Comparison of ENCODE assay signal across 26 mouse cellular contexts in genomic region chr2:156217786-156218185, GRCm38 (mm10). TPM values are rescaled to one million over a fixed set of nuclear protein-coding genes. Genes with fewer than 3 reads are reported as not detected.
DNase-seq lines count a peak whose midpoint lies in the region; ATAC-seq and TF ChIP-seq lines count a peak whose summit lies in the region.
"Had no signal": no experiment of that assay in that cellular context is flagged by ENCODE, and none has a peak within 500 bp of the region (broad histone marks: within the 10 kb centered on the region; RNA-seq: fewer than 3 reads in every experiment).

No protein-coding gene starts in this region.

- 20% methylated on average over 1 of the region's 1 CpGs for WGBS in hindbrain, postnatal 0 days
- WGBS in hindbrain, embryonic 13.5 days, result 50% methylated on average over 1 of the region's 1 CpGs
- WGBS in midbrain, postnatal 0 days, result 21% methylated on average over 1 of the region's 1 CpGs
- 22% methylated on average over 1 of the region's 1 CpGs for WGBS in midbrain, embryonic 14.5 days

- H3K4me3 ChIP-seq in hindbrain, postnatal 0 days (ENCODE audit: low read length), result no peak overlapping the region
- no peak overlapping the region for H3K4me3 ChIP-seq in hindbrain, embryonic 13.5 days
- H3K4me3 ChIP-seq in midbrain, postnatal 0 days (ENCODE audit: low read depth, low read length), result no peak overlapping the region
- H3K4me3 ChIP-seq in midbrain, embryonic 14.5 days (replicated peaks; ENCODE audit: low read depth, low read length), result no peak overlapping the region
- H3K4me3 ChIP-seq: embryonic facial prominence, embryonic 12.5 days; forebrain, embryonic 10.5 days; forebrain, embryonic 13.5 days; gastrocnemius, adult 2 months; hindbrain, embryonic 12.5 days had no signal

- H3K27ac ChIP-seq in hindbrain, postnatal 0 days, result no peak overlapping the region; the same call in 1 of the 2 replicates
- H3K27ac ChIP-seq in hindbrain, embryonic 13.5 days, result no peak overlapping the region
- peak overlapping the region; percentile 21; the same call in 1 of the 2 replicates for H3K27ac ChIP-seq in midbrain, postnatal 0 days (ENCODE audit: low read depth, low read length)
- H3K27ac ChIP-seq in midbrain, embryonic 14.5 days (replicated peaks; ENCODE audit: low read depth, low read length), result no peak overlapping the region
- H3K27ac ChIP-seq: embryonic facial prominence, embryonic 12.5 days; forebrain, embryonic 10.5 days; forebrain, embryonic 13.5 days; gastrocnemius, adult 2 months; hindbrain, embryonic 12.5 days had no signal

- no peaks in the 10 kb centered on the region for H3K4me1 ChIP-seq in hindbrain, postnatal 0 days (ENCODE audit: insufficient read depth, low read length)
- H3K4me1 ChIP-seq in hindbrain, embryonic 13.5 days (replicated peaks), result peaks cover 4% of the 10 kb centered on the region; the same call in 1 of the 2 replicates
- no peaks in the 10 kb centered on the region for H3K4me1 ChIP-seq in midbrain, postnatal 0 days (ENCODE audit: insufficient read depth, low read length)
- H3K4me1 ChIP-seq in midbrain, embryonic 14.5 days (ENCODE audit: control insufficient read depth, insufficient read depth, low read length), result no peaks in the 10 kb centered on the region
- H3K4me1 ChIP-seq: embryonic facial prominence, embryonic 12.5 days; forebrain, embryonic 10.5 days; forebrain, embryonic 13.5 days had no signal

- no peak overlapping the region for H3K9ac ChIP-seq in hindbrain, postnatal 0 days (replicated peaks; ENCODE audit: low read length)
- no peak overlapping the region for H3K9ac ChIP-seq in hindbrain, embryonic 13.5 days
- no peak overlapping the region for H3K9ac ChIP-seq in midbrain, postnatal 0 days (replicated peaks; ENCODE audit: low read length, poor library complexity, severe bottlenecking)
- no peak overlapping the region for H3K9ac ChIP-seq in midbrain, embryonic 14.5 days (replicated peaks; ENCODE audit: low read length)
- H3K9ac ChIP-seq: embryonic facial prominence, embryonic 12.5 days; forebrain, embryonic 13.5 days; forebrain, postnatal 0 days; hindbrain, embryonic 12.5 days had no signal

- H3K9me3 ChIP-seq in hindbrain, postnatal 0 days (ENCODE audit: low read length), result no peaks in the 10 kb centered on the region
- no peaks in the 10 kb centered on the region for H3K9me3 ChIP-seq in hindbrain, embryonic 13.5 days
- H3K9me3 ChIP-seq in midbrain, postnatal 0 days (ENCODE audit: low read length), result no peaks in the 10 kb centered on the region
- H3K9me3 ChIP-seq in midbrain, embryonic 14.5 days (ENCODE audit: control insufficient read depth, low read length), result no peaks in the 10 kb centered on the region
- H3K9me3 ChIP-seq: embryonic facial prominence, embryonic 12.5 days; forebrain, embryonic 10.5 days; forebrain, embryonic 13.5 days; hindbrain, embryonic 12.5 days had no signal

- no peaks in the 10 kb centered on the region for H3K36me3 ChIP-seq in hindbrain, postnatal 0 days (ENCODE audit: insufficient read depth, low read length)
- H3K36me3 ChIP-seq in hindbrain, embryonic 13.5 days, result peaks cover 11% of the 10 kb centered on the region
- peaks cover 3% of the 10 kb centered on the region; the same call in 1 of the 2 replicates for H3K36me3 ChIP-seq in midbrain, postnatal 0 days (ENCODE audit: insufficient read depth, low read length)
- H3K36me3 ChIP-seq in midbrain, embryonic 14.5 days (ENCODE audit: control insufficient read depth, insufficient read depth, low read length), result 0 out of 2 replicates have a peak, but pooled peaks cover 3% of the 10 kb centered on the region

- DNase-seq in hindbrain, postnatal 0 days (ENCODE audit: low spot score), result peak; percentile 32
- DNase-seq in midbrain, postnatal 0 days (ENCODE audit: low spot score), result peak; percentile 18
- no peak for DNase-seq in midbrain, embryonic 14.5 days
- peak; percentile 67 for DNase-seq in ZHBTc4 (ENCODE audit: low read depth, low spot score)
- DNase-seq in spleen, adult 18-20 months, result no peak
- no peak for DNase-seq in thymus, postnatal 0 days (ENCODE audit: low spot score)
- DNase-seq: adrenal gland, adult 8-10 months; adrenal gland, postnatal 25 days; B cell, adult 2 months; cerebellum, adult 18-20 months; cerebellum, adult 9-10 months; cerebellum, postnatal 14 days; forebrain, postnatal 0 days; gastrocnemius, adult 2 months; gastrocnemius, postnatal 14 days; heart, adult 11 months had no signal

- peak; percentile 40; the same call in 1 of the 2 replicates for ATAC-seq in hindbrain, postnatal 0 days
- ATAC-seq in hindbrain, embryonic 13.5 days (ENCODE audit: low FRiP score), result no peak
- no peak for ATAC-seq in midbrain, postnatal 0 days (ENCODE audit: low FRiP score)
- no peak for ATAC-seq in midbrain, embryonic 14.5 days (ENCODE audit: low FRiP score, low TSS enrichment)
- ATAC-seq: forebrain, embryonic 13.5 days; forebrain, postnatal 0 days; hindbrain, embryonic 16.5 days; inflammation-experienced regulatory T-cells, adult 6 months; intestine, embryonic 16.5 days had no signal

- no peak overlapping the region for H3K4me2 ChIP-seq in hindbrain, postnatal 0 days (ENCODE audit: low read depth, low read length)
- no peak overlapping the region for H3K4me2 ChIP-seq in hindbrain, embryonic 13.5 days
- H3K4me2 ChIP-seq in midbrain, postnatal 0 days (ENCODE audit: low read depth, low read length, poor library complexity, severe bottlenecking), result no peak overlapping the region
- no peak overlapping the region for H3K4me2 ChIP-seq in midbrain, embryonic 14.5 days (ENCODE audit: low read length)
- H3K4me2 ChIP-seq: embryonic facial prominence, embryonic 12.5 days; forebrain, embryonic 13.5 days; heart, embryonic 11.5 days; hindbrain, embryonic 12.5 days had no signal

- no peak for TF ChIP-seq CTCF in hindbrain, postnatal 0 days (IDR thresholded peaks at IDR 0.05; ENCODE audit: low read depth)
- no peak for TF ChIP-seq CTCF in midbrain, postnatal 0 days (IDR thresholded peaks at IDR 0.05)

- no peaks in the 10 kb centered on the region for H3K27me3 ChIP-seq in hindbrain, postnatal 0 days (ENCODE audit: insufficient read depth, low read length)
- H3K27me3 ChIP-seq in hindbrain, embryonic 13.5 days, result no peaks in the 10 kb centered on the region
- H3K27me3 ChIP-seq in midbrain, postnatal 0 days (ENCODE audit: insufficient read depth, low read length), result no peaks in the 10 kb centered on the region
- no peaks in the 10 kb centered on the region for H3K27me3 ChIP-seq in midbrain, embryonic 14.5 days (ENCODE audit: control insufficient read depth, insufficient read depth, low read length)
- H3K27me3 ChIP-seq: CH12.LX; embryonic facial prominence, embryonic 12.5 days; forebrain, embryonic 13.5 days; hindbrain, embryonic 12.5 days had no signal

RNA-seq across cellular contexts. Expression of gene Phf20, which starts 21.5 kb away (rescaled TPM):
- 27.3 and 31.0 TPM in 2 replicates for total RNA-seq in hindbrain, postnatal 0 days (2014; rRNA removed)
- 100 and 105 TPM in 2 replicates for polyA plus RNA-seq in hindbrain, postnatal 0 days (2015; fragmentation: Nextera tagmentation; extraction: Ambion mirVana)
- 102 and 107 TPM in 2 replicates for polyA plus RNA-seq in hindbrain, embryonic 13.5 days (2015; fragmentation: Nextera tagmentation; extraction: Ambion mirVana)
- 27.6 and 37.4 TPM in 2 replicates for total RNA-seq in midbrain, postnatal 0 days (2014; rRNA removed)
- polyA plus RNA-seq in midbrain, postnatal 0 days (2015; fragmentation: Nextera tagmentation; extraction: Ambion mirVana), result 108 and 116 TPM in 2 replicates
- 110 and 120 TPM in 2 replicates for polyA plus RNA-seq in midbrain, embryonic 14.5 days (2014; fragmentation: Nextera tagmentation; extraction: Ambion mirVana)
- polyA plus RNA-seq in thymus, postnatal 0 days (2015; fragmentation: Nextera tagmentation; extraction: Ambion mirVana), result 56.7 and 62.7 TPM in 2 replicates

RNA-seq across cellular contexts. Expression of gene Rbm39, which starts 37.7 kb away (rescaled TPM):
- 250 and 341 TPM in 2 replicates for total RNA-seq in hindbrain, postnatal 0 days (2014; rRNA removed)
- 448 and 480 TPM in 2 replicates for polyA plus RNA-seq in hindbrain, postnatal 0 days (2015; fragmentation: Nextera tagmentation; extraction: Ambion mirVana)
- polyA plus RNA-seq in hindbrain, embryonic 13.5 days (2015; fragmentation: Nextera tagmentation; extraction: Ambion mirVana), result 563 and 565 TPM in 2 replicates
- 234 and 372 TPM in 2 replicates for total RNA-seq in midbrain, postnatal 0 days (2014; rRNA removed)
- polyA plus RNA-seq in midbrain, postnatal 0 days (2015; fragmentation: Nextera tagmentation; extraction: Ambion mirVana), result 387 and 466 TPM in 2 replicates
- 484 and 514 TPM in 2 replicates for polyA plus RNA-seq in midbrain, embryonic 14.5 days (2014; fragmentation: Nextera tagmentation; extraction: Ambion mirVana)
- polyA plus RNA-seq in thymus, postnatal 0 days (2015; fragmentation: Nextera tagmentation; extraction: Ambion mirVana), result 783 and 898 TPM in 2 replicates

Comparison
In these comparisons a context has a peak if more than half of its experiments do, and no peak if none do; other contexts are left out.
1. DNase-seq: peak in hindbrain, postnatal 0 days (single experiment), midbrain, postnatal 0 days (single experiment) and ZHBTc4 (single experiment); none in midbrain, embryonic 14.5 days (single experiment), spleen, adult 18-20 months (0 of 2) and thymus, postnatal 0 days (single experiment).